Mouse (Mus musculus) frontal cortex, postnatal 14 days (tissue): Measurements from ENCODE around the gene Apoa2.

Experiments used
- DNase-seq, 2 experiments: peaks; one replicate each; pipeline ENCODE4 v3.0.0; 2022; ENCODE audit warnings: low spot score in 2 of 2

Gene Apoa2

GRCm38 (mm10) chr1:171205704-171206493, 19.0 kb upstream of the Apoa2 start:
- DNase-seq = no peak

- no peak for DNase-seq
These were observed 15.4 kb upstream of the Apoa2 start for GRCm38 (mm10) chr1:171209409-171209808.

- no peak for DNase-seq
These were observed 12.0 kb upstream of the Apoa2 start for GRCm38 (mm10) chr1:171212854-171213253.

GRCm38 (mm10) chr1:171213801-171214496, 10.9 kb upstream of the Apoa2 start, which contains the start of gene Nr1i3:
Gene Nr1i3 (plus strand): TSS chr1:171213970.
- no peak for DNase-seq

- DNase-seq = no peak
These were observed 8.5 kb upstream of the Apoa2 start for GRCm38 (mm10) chr1:171216241-171216955.

- peak; percentile 80 to 87 for DNase-seq
These were observed 4.0 kb upstream of the Apoa2 start for GRCm38 (mm10) chr1:171220871-171221270.

- DNase-seq = peak; percentile 17 to 23
These were observed 3.3 kb upstream of the Apoa2 start for GRCm38 (mm10) chr1:171221281-171222193.

- DNase-seq = peak; percentile 89 to 98
These were observed 2.4 kb upstream of the Apoa2 start, which contains the start of gene Tomm40l for GRCm38 (mm10) chr1:171222238-171223155. Gene Tomm40l (minus strand): TSS chr1:171222514.

- no peak for DNase-seq
These were observed 1.7 kb upstream of the Apoa2 start for GRCm38 (mm10) chr1:171223168-171223567.

- DNase-seq = no peak
These were observed 1.1 kb upstream of the Apoa2 start for GRCm38 (mm10) chr1:171223796-171224195.

GRCm38 (mm10) chr1:171226780-171227179, 1.9 kb downstream of the Apoa2 start:
- no peak for DNase-seq

- no peak for DNase-seq
These were observed 3.0 kb downstream of the Apoa2 start for GRCm38 (mm10) chr1:171227879-171228278.

- DNase-seq = no peak
These were observed 4.9 kb downstream of the Apoa2 start for GRCm38 (mm10) chr1:171229750-171230149.

- DNase-seq = no peak
These were observed 5.4 kb downstream of the Apoa2 start for GRCm38 (mm10) chr1:171230215-171230614.

GRCm38 (mm10) chr1:171231844-171232243, 7.0 kb downstream of the Apoa2 start:
- DNase-seq = no peak

GRCm38 (mm10) chr1:171232348-171232747, 7.5 kb downstream of the Apoa2 start:
- DNase-seq = no peak

- DNase-seq = no peak
These were observed 8.2 kb downstream of the Apoa2 start for GRCm38 (mm10) chr1:171232800-171233730.

- no peak for DNase-seq
These were observed 9.3 kb downstream of the Apoa2 start, which contains the start of gene Fcer1g for GRCm38 (mm10) chr1:171234126-171234525. Gene Fcer1g (minus strand): TSS chr1:171234365.

- DNase-seq = no peak
These were observed 9.7 kb downstream of the Apoa2 start for GRCm38 (mm10) chr1:171234538-171234937.
